Mouse (Mus musculus) kidney, adult 11 months (tissue): ENCODE measurements around the gene Myo10.

ENCODE experiments used
- DNase-seq: peaks from one replicate; pipeline ENCODE4 v3.0.0; 2022

The Myo10 gene

DNA sequence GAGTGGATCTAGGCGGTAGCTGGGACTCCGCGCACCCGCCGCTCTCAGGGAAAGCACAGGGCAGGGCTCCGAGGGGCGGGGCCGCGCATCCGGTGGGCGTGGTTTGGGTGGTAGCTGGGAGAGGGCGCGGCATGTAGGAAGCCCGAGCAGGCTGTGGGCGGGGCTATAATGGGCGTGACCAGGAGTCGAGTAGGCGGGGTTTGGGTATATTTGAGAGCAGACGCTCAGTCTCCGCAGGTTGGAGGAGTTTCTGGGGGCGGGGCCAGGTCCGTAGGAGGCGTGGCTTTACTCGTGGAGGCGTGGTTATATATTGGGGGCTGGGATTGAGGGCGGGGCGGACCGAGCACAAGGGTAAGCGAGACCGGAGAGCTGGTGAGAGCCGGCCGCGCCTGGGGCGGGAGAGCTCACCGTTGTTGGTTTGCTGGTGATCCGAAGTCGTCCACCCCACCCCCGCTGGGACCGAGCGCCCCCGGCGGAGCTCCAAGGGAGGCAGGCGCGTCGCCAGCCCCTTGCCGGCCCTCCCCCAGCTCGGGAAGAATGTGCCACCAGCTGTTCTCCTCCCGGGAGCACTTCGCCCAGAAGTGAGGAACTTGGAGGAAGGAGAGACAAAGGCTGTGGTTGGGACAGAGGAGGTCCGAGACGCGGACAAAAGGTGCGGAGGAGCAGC is at the start of gene Myo10:
Myo10 (plus strand) TSS at position 326 of the 667 bp plus-strand sequence.
- peak; percentile 100 for DNase-seq

DNA sequence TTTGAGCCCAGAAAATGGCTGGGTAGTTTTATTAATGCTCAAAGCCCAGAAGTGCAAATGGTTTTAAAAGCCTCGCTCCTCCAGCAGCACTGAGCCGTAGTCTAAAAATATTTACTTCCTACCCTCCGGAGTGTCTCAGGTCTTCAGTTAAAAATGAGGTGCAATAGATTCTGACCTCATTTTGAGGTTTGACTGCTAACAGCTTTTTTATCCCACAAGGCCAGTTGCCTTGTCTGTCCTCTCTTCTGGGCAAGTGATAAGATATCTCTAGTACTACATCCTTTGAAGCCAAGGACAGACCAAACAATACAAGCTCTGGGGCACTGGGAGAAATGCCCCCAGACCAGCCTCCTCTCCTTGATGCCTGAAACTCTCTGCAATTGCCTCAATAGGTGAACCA is 49.2 kb upstream of the Myo10 start:
- DNase-seq = no peak

- DNase-seq = no peak
Measured at GRCm38 (mm10) chr15:25573876-25574601, 48.3 kb upstream of the Myo10 start.

DNA sequence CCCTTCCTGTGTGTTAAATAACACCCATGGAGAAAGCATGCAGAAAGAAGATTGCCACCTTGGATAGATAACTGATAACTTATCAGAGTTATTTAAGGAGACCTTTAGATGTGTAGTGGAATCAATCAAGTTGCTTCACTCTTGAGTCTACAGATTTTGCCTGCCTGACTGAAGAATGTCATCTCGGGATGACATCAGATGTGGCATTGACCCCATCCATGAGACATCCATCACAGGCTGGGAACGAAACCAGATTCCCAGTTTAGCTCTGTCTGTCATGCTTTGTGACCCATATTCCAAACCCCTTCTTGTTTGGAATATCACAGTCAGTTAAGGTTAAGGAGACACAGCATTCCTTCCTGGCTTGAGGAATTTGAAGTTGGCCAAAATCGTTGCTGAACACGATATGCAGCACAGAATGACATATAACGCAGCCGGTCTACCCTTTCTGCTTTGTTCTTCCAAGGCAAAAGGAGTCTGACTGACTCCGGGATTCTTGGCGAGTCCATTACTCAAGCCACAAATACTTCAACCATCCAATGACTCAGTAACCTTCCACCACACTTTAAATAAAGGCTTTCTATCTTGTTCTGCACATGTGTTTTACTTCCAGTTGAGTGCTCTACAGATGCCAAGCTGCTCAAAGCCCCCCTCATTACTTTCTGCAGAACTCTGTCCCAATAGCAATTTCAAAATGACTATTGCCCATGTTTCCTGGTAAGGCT is 44.8 kb upstream of the Myo10 start:
- no peak for DNase-seq

GRCm38 (mm10) chr15:25578369-25578768 is 44.0 kb upstream of the Myo10 start:
- DNase-seq = no peak

DNA sequence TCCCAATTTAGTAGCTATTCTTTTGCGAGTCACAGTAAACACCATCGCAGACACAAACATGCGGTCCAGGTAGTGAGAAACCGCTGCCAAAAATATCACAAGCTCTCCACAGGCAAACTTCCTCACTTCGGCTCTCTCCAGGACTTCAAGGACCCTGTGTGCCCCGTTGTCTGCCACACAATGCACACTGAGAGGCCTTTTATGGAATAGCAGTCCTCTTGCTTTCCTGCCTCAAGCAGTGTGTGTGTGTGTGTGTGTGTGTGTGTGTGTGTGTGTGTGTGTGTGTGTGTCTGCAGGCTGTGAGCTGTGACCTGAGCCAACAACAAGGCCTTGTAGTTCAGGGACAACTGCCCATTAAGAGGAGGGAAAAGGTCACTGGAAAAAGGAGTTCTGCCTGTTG is 41.6 kb upstream of the Myo10 start:
- DNase-seq = no peak

DNA sequence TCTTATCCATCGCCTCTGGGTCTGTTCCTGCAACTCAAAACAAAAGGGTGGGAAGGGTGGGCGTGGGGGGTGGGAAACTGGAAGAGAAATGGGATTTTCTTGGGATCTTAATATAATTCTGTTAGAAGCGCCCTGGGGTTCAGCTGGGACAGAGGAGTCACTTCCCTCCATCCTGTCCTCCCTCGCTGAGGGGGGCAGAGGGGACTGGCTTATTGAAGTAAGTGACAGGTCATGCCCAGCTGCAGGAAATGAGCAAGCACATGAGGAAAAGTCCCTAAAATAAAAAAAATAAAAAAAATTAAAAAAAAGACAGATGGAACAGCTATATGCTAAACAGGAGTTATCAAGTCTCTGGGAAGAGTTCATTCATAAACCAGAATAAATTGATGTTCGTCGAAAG is 40.3 kb upstream of the Myo10 start:
- no peak for DNase-seq

DNA sequence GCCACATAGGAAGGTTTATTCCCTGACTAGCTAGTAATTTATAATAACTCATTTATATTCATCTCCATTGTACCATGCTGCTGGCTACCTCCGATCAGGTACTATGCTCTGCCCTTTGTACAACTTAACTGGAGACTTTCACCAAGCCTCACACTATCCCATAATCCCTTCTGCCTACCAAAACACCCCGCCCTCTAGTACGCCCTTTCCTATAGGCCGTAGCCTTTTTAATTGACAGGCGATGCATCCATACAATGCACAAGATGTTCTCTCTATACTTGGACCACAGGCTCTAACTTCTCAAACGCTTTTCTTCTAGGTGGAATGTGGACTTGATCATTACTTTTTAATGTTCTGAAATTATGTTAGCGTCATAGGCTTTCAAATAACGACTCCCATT is 39.0 kb upstream of the Myo10 start:
- DNase-seq = no peak

- DNase-seq = no peak
Measured at GRCm38 (mm10) chr15:25586828-25587227, 35.5 kb upstream of the Myo10 start.

- DNase-seq = no peak
Measured at GRCm38 (mm10) chr15:25587943-25588342, 34.4 kb upstream of the Myo10 start.

DNA sequence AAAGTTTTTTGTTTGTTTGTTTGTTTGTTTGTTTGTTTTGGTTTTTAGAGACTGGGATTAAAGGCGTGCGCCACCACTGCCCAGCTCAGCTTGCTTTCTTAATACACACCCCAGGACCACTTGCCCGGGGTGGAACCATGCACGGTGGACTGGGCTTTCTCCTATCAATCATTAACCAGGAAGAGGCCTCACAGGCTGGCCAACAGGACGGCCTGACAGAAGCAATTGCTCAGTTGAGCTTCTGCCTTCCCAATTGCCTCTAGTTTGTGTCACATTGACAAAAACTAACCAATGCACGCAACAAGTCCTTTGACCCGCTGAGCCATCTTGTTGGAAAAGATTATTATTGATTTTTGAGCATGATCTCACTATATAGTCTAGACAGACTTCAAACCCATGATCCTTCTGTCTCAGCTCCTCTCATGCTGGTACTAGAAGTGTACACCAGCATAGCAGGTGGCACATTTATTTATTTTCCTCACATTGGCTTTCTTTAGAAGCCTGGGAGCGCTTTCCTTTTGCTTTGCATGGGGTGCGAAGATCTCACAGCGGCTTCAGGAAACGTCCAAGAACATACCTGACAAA is 32.9 kb upstream of the Myo10 start:
- peak; percentile 52 for DNase-seq

DNA sequence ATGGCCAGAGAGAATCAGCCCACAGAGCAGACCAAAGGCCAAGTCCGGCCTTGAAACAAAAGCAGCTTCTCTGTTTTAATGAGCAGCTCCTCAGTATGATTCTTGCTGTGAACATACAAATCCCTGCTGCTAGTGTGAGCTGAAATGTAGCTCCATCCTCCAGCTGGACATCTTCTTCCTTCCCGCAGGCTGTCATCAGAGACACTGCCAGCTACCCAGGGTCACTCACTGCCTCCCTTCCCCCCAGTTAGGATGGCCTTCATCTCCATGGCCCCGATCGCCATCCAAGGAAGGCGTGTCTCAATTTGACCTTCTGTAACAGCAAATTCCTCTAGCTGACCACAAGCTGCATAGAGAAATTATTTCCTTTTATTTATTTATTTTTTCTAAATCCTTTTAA is 32.4 kb upstream of the Myo10 start:
- DNase-seq = peak; percentile 64

DNA sequence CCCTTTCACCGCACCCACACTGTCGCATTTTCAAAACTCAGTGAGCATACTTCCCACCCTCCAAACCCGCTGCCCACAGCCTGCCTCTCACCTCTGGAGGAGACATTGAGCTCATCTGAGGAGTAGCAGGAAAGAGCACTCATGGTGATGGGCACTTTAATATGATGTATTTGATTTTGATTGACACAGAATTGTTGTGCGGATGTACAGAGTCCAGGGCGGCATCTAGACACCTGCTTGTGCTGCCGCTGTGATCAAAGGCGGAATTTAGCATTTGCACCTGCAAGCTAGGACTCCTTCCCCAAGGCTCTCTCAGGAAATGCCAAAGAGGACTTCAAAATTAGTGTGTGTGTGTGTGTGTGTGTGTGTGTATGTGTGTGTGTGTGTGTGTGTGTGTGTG is 31.4 kb upstream of the Myo10 start:
- no peak for DNase-seq

DNA sequence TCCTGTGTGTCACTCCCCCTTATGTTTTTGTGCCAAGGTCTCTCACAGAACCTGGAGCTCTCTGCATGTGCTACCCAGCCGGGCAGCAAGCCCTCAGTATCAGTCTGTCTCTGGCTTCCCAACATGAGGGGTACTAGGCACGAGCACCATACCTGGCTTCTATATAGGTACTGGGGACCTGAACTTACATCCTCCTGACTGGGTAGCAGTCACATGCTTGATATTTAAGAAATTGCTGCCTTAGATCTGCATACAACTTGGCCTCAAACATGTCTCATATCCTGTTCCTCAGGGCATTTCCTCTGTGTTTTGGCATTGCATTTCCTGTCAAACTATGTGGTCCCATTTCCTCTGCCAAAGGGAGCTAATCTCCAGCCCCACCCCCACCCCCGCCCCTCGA is 30.4 kb upstream of the Myo10 start:
- DNase-seq = no peak

DNA sequence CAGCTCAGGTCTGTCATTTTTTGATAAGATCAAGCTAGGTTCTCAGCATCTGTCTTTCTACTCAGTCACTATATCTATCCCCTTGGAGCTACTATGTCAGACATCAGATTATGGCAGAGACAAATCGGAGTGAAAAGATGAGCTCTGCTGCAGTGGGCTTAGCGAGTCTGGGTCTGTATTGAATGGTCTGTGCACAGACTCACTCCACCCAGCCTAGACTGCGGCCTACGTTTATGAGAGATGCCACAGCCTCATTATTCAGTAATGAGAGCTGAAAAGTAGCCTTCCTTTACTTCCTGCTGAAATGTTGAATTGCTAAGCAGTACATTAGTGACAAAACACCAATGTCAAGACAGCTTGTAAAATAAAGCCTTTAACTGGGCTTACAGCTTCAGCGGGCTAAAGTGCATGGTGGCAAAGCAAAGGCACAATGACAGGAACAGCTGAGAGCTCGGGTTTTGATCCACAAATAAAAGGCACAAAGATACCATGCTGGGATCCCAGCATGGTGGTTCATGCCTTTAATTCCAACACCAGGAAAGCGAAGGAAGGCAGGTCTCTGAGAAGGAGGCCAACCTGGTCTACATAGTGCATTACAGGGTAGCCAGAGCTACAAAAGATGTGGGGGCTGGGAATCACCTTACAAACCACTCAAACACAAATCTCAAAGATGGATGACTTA is 28.7 kb upstream of the Myo10 start:
- DNase-seq = no peak

DNA sequence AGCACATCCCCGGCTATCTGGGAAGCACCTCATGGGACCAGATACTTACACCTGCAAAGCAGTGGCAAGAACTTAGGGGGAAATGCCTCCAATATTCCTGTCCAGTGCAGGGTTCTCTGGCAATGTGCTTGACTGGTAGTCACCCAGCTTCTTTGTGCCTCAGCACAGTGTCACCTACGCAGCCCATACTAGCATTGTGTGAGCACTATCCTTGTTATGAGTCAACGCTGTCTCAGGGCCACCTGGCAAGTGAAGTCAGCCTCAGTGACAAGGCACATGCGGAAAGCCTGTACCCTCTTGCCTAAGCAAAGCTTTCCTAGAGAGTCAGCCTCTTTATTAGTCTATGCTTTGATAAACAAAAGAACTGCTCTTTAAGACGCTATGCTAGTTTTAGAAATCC is 24.0 kb upstream of the Myo10 start:
- DNase-seq = no peak

GRCm38 (mm10) chr15:25602306-25602705 is 20.0 kb upstream of the Myo10 start:
- no peak for DNase-seq

GRCm38 (mm10) chr15:25603286-25603685 is 19.0 kb upstream of the Myo10 start:
- DNase-seq = no peak

DNA sequence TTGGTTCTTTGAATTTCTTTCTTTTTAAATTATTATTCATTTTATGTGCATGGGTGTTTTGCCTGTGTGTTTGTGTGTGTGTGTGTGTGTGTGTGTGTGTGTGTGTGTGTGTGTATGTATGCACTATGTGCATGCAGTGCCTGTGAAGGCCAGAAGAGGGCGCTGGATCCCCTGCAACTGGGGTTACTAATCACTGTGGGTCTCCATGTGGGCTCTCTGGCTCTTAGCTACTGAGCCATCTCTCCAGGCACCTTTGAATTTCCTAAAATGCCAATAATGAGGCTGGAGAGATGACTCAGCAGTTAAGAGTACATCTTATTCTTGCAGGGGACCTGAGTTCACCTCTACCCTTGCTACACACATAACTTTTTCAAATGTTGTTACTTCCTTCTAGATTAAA is 18.1 kb upstream of the Myo10 start:
- DNase-seq = no peak

DNA sequence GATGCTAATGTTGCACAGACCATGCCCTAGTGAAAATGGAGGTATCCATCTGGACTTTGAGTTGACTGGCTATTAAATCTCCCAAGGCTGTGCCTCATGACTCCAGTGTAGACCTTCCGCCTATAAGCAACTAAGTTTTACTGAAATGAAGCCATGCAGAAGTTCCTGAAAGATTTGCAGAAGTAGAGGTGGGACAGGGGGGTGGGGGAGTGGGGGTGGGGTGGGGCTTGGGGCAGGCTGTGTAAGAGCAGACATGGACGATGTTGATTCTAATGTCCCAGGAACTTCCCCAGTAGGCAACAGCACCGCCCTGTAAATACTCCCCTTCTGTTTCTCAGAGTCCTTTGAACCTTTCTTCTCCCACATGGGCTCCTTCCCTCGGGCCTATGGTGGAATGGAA is 16.9 kb upstream of the Myo10 start:
- no peak for DNase-seq

GRCm38 (mm10) chr15:25608742-25609141 is 13.6 kb upstream of the Myo10 start:
- DNase-seq = no peak

- no peak for DNase-seq
Measured at GRCm38 (mm10) chr15:25609253-25609652, 13.1 kb upstream of the Myo10 start.

- DNase-seq = no peak
Measured at GRCm38 (mm10) chr15:25611178-25611577, 11.1 kb upstream of the Myo10 start.
